Mouse (Mus musculus): ENCODE data around the gene Hspg2. TPM values are rescaled to one million over a fixed set of nuclear protein-coding genes. Genes with fewer than 3 reads are reported as not detected.

Gene Hspg2
- polyA plus RNA-seq, 1 experiment from 2014 or later: 31.3 TPM

GRCm38 (mm10) chr4:137443625-137444024 is 24.9 kb upstream of the Hspg2 start:
- DNase-seq (ENCODE audit: low spot score) (peak; percentile 72), ATAC-seq (replicated peaks; ENCODE audit: low FRiP score, low read depth) (no peak)
- Histone ChIP-seq H3K27me3 (ENCODE audit: insufficient read depth, low read length) (no peaks in the 10 kb centered on the region), H3K4me1 (replicated peaks; ENCODE audit: insufficient read depth, low read length) (peaks cover 8% of the 10 kb centered on the region), H3K4me3 (replicated peaks; ENCODE audit: low read depth, low read length) (no peak overlapping the region), H3K36me3 (ENCODE audit: insufficient read depth, low read length) (no peaks in the 10 kb centered on the region), H3K9ac (ENCODE audit: low read depth, low read length) (no peak overlapping the region), H3K9me3 (replicated peaks; ENCODE audit: low read length) (no peaks in the 10 kb centered on the region), H3K27ac (no peak overlapping the region), H3K4me2 (ENCODE audit: low read length) (no peak overlapping the region)
- peak; percentile 97 for TF ChIP-seq CTCF (IDR thresholded peaks at IDR 0.05; ENCODE audit: low read depth)
- 21% methylated on average over 5 of the region's 5 CpGs for WGBS

DNA sequence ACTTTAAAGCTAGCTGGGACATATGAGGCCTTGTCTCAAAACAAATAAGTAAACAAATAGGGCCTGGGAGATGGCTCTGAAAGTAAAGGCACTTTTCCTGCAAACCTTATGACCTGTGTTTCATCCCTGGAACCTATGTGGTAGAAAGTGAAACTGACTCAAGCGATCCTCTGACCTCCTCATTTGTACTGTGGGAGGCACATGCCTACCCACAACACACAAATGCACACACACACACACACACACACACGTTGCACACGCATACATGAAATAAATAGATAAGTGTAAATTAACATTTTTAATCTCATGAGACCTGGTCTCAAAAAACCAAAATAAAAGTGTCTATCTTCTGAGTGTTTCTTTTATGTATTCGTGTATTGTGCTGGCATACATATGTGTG is 22.7 kb upstream of the Hspg2 start:
- Histone ChIP-seq H3K9me3 (replicated peaks; ENCODE audit: low read length) (no peaks in the 10 kb centered on the region), H3K9ac (ENCODE audit: low read depth, low read length) (no peak overlapping the region), H3K36me3 (ENCODE audit: insufficient read depth, low read length) (no peaks in the 10 kb centered on the region), H3K4me3 (replicated peaks; ENCODE audit: low read depth, low read length) (no peak overlapping the region), H3K27ac (no peak overlapping the region), H3K4me1 (replicated peaks; ENCODE audit: insufficient read depth, low read length) (peaks cover 9% of the 10 kb centered on the region), H3K4me2 (ENCODE audit: low read length) (no peak overlapping the region), H3K27me3 (ENCODE audit: insufficient read depth, low read length) (no peaks in the 10 kb centered on the region)
- ATAC-seq (replicated peaks; ENCODE audit: low FRiP score, low read depth) (no peak), DNase-seq (ENCODE audit: low spot score) (no peak)
- no peak for TF ChIP-seq CTCF (IDR thresholded peaks at IDR 0.05; ENCODE audit: low read depth)
- 90% methylated on average over 4 of the region's 4 CpGs for WGBS

DNA sequence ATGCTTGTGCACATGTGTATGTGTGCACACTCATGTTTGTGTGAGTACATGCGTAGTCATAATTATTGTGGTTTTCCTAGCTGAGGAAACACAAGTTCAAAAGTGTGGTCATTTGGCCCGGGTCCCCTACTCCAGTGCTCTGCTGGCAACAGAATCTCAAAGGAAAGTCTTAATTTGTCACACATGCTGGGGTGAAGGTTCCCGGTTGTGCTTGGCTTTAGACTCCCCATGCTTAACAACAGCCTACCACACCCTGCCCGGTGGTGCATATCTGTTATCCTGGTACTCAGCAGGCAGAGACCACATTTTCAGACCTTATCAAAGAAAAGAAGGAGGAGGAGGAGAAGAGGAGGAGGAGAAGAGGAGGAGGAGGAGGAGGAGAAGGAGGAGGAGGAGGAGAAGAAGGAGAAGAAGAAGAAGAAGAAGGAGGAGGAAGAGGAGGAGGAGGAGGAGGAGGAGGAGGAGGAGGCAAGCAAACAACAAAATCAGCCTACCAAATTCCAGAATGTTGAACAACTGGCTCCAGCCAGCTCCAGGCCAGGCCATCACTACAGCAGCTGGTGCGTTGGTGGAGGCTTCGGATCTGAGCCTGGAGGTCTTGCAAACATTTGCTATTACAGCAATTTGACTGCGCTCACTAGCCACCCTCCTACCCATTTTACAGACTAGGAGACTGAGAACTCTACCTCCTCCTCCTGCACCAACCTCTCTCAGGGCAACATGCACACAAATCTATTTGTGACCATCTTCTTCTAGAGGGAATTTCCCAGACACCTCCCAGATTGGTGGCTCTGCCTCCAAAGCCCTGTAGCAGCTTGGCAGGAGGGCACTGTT is 21.0 kb upstream of the Hspg2 start:
- Histone ChIP-seq H3K4me2 (ENCODE audit: low read length) (no peak overlapping the region), H3K36me3 (ENCODE audit: insufficient read depth, low read length) (no peaks in the 10 kb centered on the region), H3K9me3 (replicated peaks; ENCODE audit: low read length) (no peaks in the 10 kb centered on the region), H3K9ac (ENCODE audit: low read depth, low read length) (no peak overlapping the region), H3K27ac (peak overlapping the region; percentile 25; the same call in 1 of the 2 replicates), H3K4me1 (replicated peaks; ENCODE audit: insufficient read depth, low read length) (peaks cover 9% of the 10 kb centered on the region), H3K27me3 (ENCODE audit: insufficient read depth, low read length) (no peaks in the 10 kb centered on the region), H3K4me3 (replicated peaks; ENCODE audit: low read depth, low read length) (no peak overlapping the region)
- DNase-seq (ENCODE audit: low spot score): no peak
- WGBS: 51% methylated on average over 7 of the region's 7 CpGs
- TF ChIP-seq CTCF (IDR thresholded peaks at IDR 0.05; ENCODE audit: low read depth): no peak
- ATAC-seq (replicated peaks; ENCODE audit: low FRiP score, low read depth): 0 out of 2 replicates have a peak, but pooled peaks have one; percentile 12

DNA sequence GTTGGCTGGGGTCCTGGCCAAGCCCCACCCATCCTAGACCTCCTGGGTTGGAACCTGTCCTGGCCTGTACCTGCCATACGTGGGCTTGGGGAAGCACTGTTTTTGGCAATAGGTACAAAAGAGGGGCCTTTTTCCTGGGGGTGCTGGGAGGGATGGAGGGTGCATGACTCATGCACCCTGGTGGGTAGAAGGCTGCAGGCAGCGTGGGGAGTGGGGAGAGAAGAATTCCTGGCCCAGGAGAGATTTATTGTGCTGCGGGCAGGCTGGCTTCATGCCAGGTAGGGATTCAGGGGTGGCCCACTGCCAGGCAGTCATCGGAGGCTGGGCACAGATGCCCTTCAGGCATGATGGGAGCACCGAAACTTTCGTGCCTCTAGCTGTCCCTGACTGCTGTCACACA is 20.4 kb upstream of the Hspg2 start:
- H3K4me2 ChIP-seq (ENCODE audit: low read length): no peak overlapping the region
- peaks cover 10% of the 10 kb centered on the region for H3K4me1 ChIP-seq (replicated peaks; ENCODE audit: insufficient read depth, low read length)
- H3K27me3 ChIP-seq (ENCODE audit: insufficient read depth, low read length): no peaks in the 10 kb centered on the region
- ATAC-seq (replicated peaks; ENCODE audit: low FRiP score, low read depth): peak; percentile 72; the same call in 1 of the 2 replicates
- no peak overlapping the region for H3K9ac ChIP-seq (ENCODE audit: low read depth, low read length)
- no peak overlapping the region for H3K4me3 ChIP-seq (replicated peaks; ENCODE audit: low read depth, low read length)
- no peak for TF ChIP-seq CTCF (IDR thresholded peaks at IDR 0.05; ENCODE audit: low read depth)
- no peaks in the 10 kb centered on the region for H3K36me3 ChIP-seq (ENCODE audit: insufficient read depth, low read length)
- H3K9me3 ChIP-seq (replicated peaks; ENCODE audit: low read length): no peaks in the 10 kb centered on the region
- no peak for DNase-seq (ENCODE audit: low spot score)
- WGBS: 28% methylated on average over 6 of the region's 6 CpGs
- peak overlapping the region; percentile 25; the same call in 1 of the 2 replicates for H3K27ac ChIP-seq

DNA sequence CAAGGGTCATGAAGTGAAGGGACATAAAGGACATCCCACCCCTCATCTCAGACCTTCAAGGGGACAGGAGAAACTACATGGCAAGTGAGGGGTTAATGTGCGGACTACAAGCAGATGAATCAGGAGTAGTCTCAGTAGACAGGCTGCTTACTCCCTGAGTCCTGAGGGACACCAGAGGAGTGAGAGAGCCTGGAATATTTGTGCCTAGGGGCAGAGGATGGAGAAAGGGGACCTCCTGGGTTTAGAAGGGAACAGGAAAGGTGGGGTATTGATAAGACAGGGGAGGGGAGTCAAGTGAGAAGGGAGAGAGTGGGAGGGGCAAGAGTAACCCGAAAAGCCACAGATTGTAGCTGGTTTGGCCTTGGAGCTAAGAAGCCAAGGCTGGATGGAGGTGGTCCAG is 19.9 kb upstream of the Hspg2 start:
- H3K27ac ChIP-seq: peak overlapping the region; percentile 25
- H3K9ac ChIP-seq (ENCODE audit: low read depth, low read length): no peak overlapping the region
- no peak for TF ChIP-seq CTCF (IDR thresholded peaks at IDR 0.05; ENCODE audit: low read depth)
- H3K4me1 ChIP-seq (replicated peaks; ENCODE audit: insufficient read depth, low read length): peaks cover 13% of the 10 kb centered on the region
- DNase-seq (ENCODE audit: low spot score) (no peak), ATAC-seq (replicated peaks; ENCODE audit: low FRiP score, low read depth) (no peak)
- H3K4me2 ChIP-seq (ENCODE audit: low read length): no peak overlapping the region
- H3K9me3 ChIP-seq (replicated peaks; ENCODE audit: low read length): no peaks in the 10 kb centered on the region
- no peaks in the 10 kb centered on the region for H3K27me3 ChIP-seq (ENCODE audit: insufficient read depth, low read length)
- H3K4me3 ChIP-seq (replicated peaks; ENCODE audit: low read depth, low read length): no peak overlapping the region
- no peaks in the 10 kb centered on the region for H3K36me3 ChIP-seq (ENCODE audit: insufficient read depth, low read length)
- 35% methylated on average over 2 of the region's 2 CpGs for WGBS

DNA sequence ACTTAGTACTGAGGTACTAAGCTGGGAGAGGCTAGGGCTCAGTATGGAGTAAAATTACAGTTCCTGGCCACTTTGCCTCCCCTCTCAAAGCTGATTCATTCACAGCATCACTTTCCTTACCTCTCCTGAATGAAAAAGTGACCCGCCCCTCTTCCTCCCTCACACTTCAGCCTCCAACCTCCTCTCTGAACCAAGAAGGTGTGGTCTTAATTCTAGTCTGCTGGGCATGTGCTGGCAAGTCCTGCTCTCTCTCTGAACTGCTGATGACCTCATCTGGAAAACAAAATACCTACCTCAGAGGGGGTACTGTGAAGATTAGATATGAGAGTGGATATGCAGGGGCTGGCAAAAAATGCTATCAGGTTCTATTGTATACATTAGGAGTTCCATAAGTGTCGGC is 19.4 kb upstream of the Hspg2 start:
- DNase-seq (ENCODE audit: low spot score) (no peak), ATAC-seq (replicated peaks; ENCODE audit: low FRiP score, low read depth) (no peak)
- Histone ChIP-seq H3K36me3 (ENCODE audit: insufficient read depth, low read length) (no peaks in the 10 kb centered on the region), H3K4me2 (ENCODE audit: low read length) (no peak overlapping the region), H3K9me3 (replicated peaks; ENCODE audit: low read length) (no peaks in the 10 kb centered on the region), H3K9ac (ENCODE audit: low read depth, low read length) (no peak overlapping the region), H3K4me1 (replicated peaks; ENCODE audit: insufficient read depth, low read length) (peaks cover 13% of the 10 kb centered on the region), H3K27ac (0 out of 2 replicates have a peak overlapping the region, but pooled peaks have one; percentile 25), H3K27me3 (ENCODE audit: insufficient read depth, low read length) (no peaks in the 10 kb centered on the region), H3K4me3 (replicated peaks; ENCODE audit: low read depth, low read length) (no peak overlapping the region)
- TF ChIP-seq CTCF (IDR thresholded peaks at IDR 0.05; ENCODE audit: low read depth): no peak
- WGBS: 71% methylated on average over 2 of the region's 2 CpGs
